ENCODE assay signal across 10 mouse cellular contexts in genomic region chr9:49962561-49963071, GRCm38 (mm10).
A peak's percentile ranks its signal among the peaks of the same experiment; 100 is the strongest.
DNase-seq lines count a peak whose midpoint lies in the region; ATAC-seq lines count a peak whose summit lies in the region.
"Had no signal": no experiment of that assay in that cellular context is flagged by ENCODE, and none has a peak within 500 bp of the region (broad histone marks: within the 10 kb centered on the region; RNA-seq: fewer than 3 reads in every experiment).

No protein-coding gene starts in this region.

- DNase-seq in adipocyte (ENCODE audit: low spot score) (peak; percentile 22), MN1 (ENCODE audit: low spot score) (no peak)
- peak; percentile 20 for DNase-seq in cerebellum, adult 8-10 months
- peak; percentile 63 for DNase-seq in hindbrain, embryonic 10.5 days (ENCODE audit: low spot score)
- DNase-seq in layer of hippocampus, adult 11-12 months (ENCODE audit: low spot score) = no peak
- DNase-seq in adrenal gland, postnatal 36 days = no peak

- no peaks in the 10 kb centered on the region for H3K27me3 ChIP-seq in hindbrain, embryonic 10.5 days (ENCODE audit: insufficient read depth, poor library complexity, severe bottlenecking)
- no peaks in the 10 kb centered on the region for H3K27me3 ChIP-seq in midbrain, embryonic 13.5 days
- H3K27me3 ChIP-seq in intestine, embryonic 16.5 days (replicated peaks; ENCODE audit: control insufficient read depth, insufficient read depth, low read length) = no peaks in the 10 kb centered on the region
- H3K27me3 ChIP-seq: intestine, embryonic 15.5 days had no signal

- 38% methylated on average over 8 of the region's 8 CpGs for WGBS in hindbrain, embryonic 10.5 days
- 27% methylated on average over 8 of the region's 8 CpGs for WGBS in midbrain, embryonic 13.5 days
- WGBS in intestine, embryonic 16.5 days = 59% methylated on average over 8 of the region's 8 CpGs

- H3K36me3 ChIP-seq in hindbrain, embryonic 10.5 days = no peaks in the 10 kb centered on the region
- no peaks in the 10 kb centered on the region for H3K36me3 ChIP-seq in midbrain, embryonic 13.5 days
- no peaks in the 10 kb centered on the region for H3K36me3 ChIP-seq in intestine, embryonic 16.5 days (ENCODE audit: control insufficient read depth, insufficient read depth, low read length)
- H3K36me3 ChIP-seq: intestine, embryonic 15.5 days had no signal

- no peaks in the 10 kb centered on the region for H3K9me3 ChIP-seq in hindbrain, embryonic 10.5 days
- H3K9me3 ChIP-seq in midbrain, embryonic 13.5 days = no peaks in the 10 kb centered on the region
- no peaks in the 10 kb centered on the region for H3K9me3 ChIP-seq in intestine, embryonic 16.5 days (ENCODE audit: control insufficient read depth, low read length)
- H3K9me3 ChIP-seq: intestine, embryonic 15.5 days had no signal

- no peak overlapping the region for H3K4me2 ChIP-seq in midbrain, embryonic 13.5 days (replicated peaks)
- H3K4me2 ChIP-seq in intestine, embryonic 16.5 days (ENCODE audit: low read depth, low read length) = no peak overlapping the region
- H3K4me2 ChIP-seq: intestine, embryonic 15.5 days; liver, embryonic 11.5 days had no signal

- H3K27ac ChIP-seq in hindbrain, embryonic 10.5 days = peak overlapping the region; percentile 86
- peak overlapping the region; percentile 32; the same call in 1 of the 2 replicates for H3K27ac ChIP-seq in midbrain, embryonic 13.5 days
- no peak overlapping the region for H3K27ac ChIP-seq in intestine, embryonic 16.5 days (ENCODE audit: low read length)
- H3K27ac ChIP-seq: intestine, embryonic 15.5 days had no signal

- peaks cover 53% of the 10 kb centered on the region for H3K4me1 ChIP-seq in hindbrain, embryonic 10.5 days (replicated peaks)
- H3K4me1 ChIP-seq in midbrain, embryonic 13.5 days (replicated peaks) = peaks cover 47% of the 10 kb centered on the region
- no peaks in the 10 kb centered on the region for H3K4me1 ChIP-seq in intestine, embryonic 16.5 days (ENCODE audit: control insufficient read depth, insufficient read depth, low read length)

- H3K4me3 ChIP-seq in hindbrain, embryonic 10.5 days = peak overlapping the region; percentile 0; the same call in 1 of the 2 replicates
- no peak overlapping the region for H3K4me3 ChIP-seq in midbrain, embryonic 13.5 days (replicated peaks)
- H3K4me3 ChIP-seq in intestine, embryonic 16.5 days (ENCODE audit: low read length) = no peak overlapping the region
- H3K4me3 ChIP-seq: intestine, embryonic 15.5 days had no signal

- 0 out of 2 replicates have a peak, but pooled peaks have one; percentile 11 for ATAC-seq in midbrain, embryonic 13.5 days
- ATAC-seq in intestine, embryonic 16.5 days = no peak
- ATAC-seq: intestine, embryonic 15.5 days had no signal

- no peak overlapping the region for H3K9ac ChIP-seq in midbrain, embryonic 13.5 days (replicated peaks)
- no peak overlapping the region for H3K9ac ChIP-seq in intestine, embryonic 16.5 days (ENCODE audit: low read depth, low read length)
- H3K9ac ChIP-seq: intestine, embryonic 15.5 days had no signal

Comparison
In these comparisons a context has a peak if more than half of its experiments do, and no peak if none do; other contexts are left out.
1. DNase-seq: peak in adipocyte (single experiment), cerebellum, adult 8-10 months (single experiment) and hindbrain, embryonic 10.5 days (single experiment); none in MN1 (single experiment), layer of hippocampus, adult 11-12 months (single experiment) and adrenal gland, postnatal 36 days (0 of 2).